Mouse (Mus musculus): ENCODE measurements at regions not wholly inside any gene's neighbourhood (a gene's known extent, or its start where the extent isn't known, plus 50 kb on each side); places are given as distances from the start of the nearest gene placed in this dataset.

DNA sequence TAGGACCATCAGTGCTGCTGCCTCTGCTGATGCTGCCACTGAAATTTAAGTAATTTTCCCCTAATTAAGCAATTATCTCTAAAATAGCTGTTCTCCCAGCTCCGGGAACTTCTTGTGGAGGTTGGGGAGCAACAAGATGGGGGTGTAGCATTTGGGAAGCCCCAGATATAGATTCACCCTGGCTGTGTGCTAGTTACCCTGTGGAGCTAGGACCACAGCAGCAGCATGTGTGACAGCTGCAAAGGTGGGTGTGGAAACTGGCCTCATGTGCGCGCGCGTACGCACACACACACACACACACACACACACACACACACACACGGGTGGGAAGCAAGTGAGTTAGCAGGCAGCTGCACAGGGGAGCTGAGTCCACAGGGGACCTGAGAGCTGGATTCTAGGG is 126.2 kb upstream of the Sdk2 start:
- no peak overlapping the region for H3K4me3 ChIP-seq
- H3K4me2 ChIP-seq (replicated peaks): no peak overlapping the region
- H3K27ac ChIP-seq (replicated peaks): no peak overlapping the region
- peaks cover 12% of the 10 kb centered on the region for H3K4me1 ChIP-seq
- H3K27me3 ChIP-seq: peaks cover 12% of the 10 kb centered on the region; the same call in 1 of the 2 replicates
- no peak overlapping the region for H3K9ac ChIP-seq (replicated peaks)
- 93% methylated on average over 7 of the region's 7 CpGs for WGBS
- no peaks in the 10 kb centered on the region for H3K36me3 ChIP-seq
- no peaks in the 10 kb centered on the region for H3K9me3 ChIP-seq
- no peak for ATAC-seq (ENCODE audit: low FRiP score, low read depth)

DNA sequence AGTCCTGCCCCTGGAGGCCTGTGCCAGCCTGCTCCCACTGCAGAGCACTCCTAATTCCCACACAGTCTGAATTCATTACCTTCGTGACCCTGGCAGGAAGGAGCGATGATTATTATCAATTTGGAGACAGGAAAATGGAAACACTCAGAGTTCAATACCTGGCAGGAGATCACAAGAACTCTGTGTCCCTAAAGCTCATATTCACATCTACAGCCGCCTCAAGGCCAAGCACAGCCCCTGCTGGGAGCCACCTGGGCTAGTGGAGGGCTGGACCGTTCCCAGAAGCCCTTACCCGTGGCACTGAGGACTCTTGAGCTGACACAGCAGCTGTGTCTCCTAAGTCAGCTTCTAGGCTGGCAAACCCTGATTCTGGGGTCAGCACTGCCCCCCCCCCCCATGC is 124.8 kb upstream of the Sdk2 start:
- H3K9me3 ChIP-seq: no peaks in the 10 kb centered on the region
- H3K27me3 ChIP-seq: peaks cover 4% of the 10 kb centered on the region; the same call in 1 of the 2 replicates
- H3K9ac ChIP-seq (replicated peaks): no peak overlapping the region
- no peak for ATAC-seq (ENCODE audit: low FRiP score, low read depth)
- no peak overlapping the region for H3K27ac ChIP-seq (replicated peaks)
- WGBS: 71% methylated on average over 5 of the region's 5 CpGs
- no peak overlapping the region for H3K4me2 ChIP-seq (replicated peaks)
- no peak overlapping the region for H3K4me3 ChIP-seq
- no peaks in the 10 kb centered on the region for H3K36me3 ChIP-seq
- peaks cover 12% of the 10 kb centered on the region; the same call in 1 of the 2 replicates for H3K4me1 ChIP-seq

DNA sequence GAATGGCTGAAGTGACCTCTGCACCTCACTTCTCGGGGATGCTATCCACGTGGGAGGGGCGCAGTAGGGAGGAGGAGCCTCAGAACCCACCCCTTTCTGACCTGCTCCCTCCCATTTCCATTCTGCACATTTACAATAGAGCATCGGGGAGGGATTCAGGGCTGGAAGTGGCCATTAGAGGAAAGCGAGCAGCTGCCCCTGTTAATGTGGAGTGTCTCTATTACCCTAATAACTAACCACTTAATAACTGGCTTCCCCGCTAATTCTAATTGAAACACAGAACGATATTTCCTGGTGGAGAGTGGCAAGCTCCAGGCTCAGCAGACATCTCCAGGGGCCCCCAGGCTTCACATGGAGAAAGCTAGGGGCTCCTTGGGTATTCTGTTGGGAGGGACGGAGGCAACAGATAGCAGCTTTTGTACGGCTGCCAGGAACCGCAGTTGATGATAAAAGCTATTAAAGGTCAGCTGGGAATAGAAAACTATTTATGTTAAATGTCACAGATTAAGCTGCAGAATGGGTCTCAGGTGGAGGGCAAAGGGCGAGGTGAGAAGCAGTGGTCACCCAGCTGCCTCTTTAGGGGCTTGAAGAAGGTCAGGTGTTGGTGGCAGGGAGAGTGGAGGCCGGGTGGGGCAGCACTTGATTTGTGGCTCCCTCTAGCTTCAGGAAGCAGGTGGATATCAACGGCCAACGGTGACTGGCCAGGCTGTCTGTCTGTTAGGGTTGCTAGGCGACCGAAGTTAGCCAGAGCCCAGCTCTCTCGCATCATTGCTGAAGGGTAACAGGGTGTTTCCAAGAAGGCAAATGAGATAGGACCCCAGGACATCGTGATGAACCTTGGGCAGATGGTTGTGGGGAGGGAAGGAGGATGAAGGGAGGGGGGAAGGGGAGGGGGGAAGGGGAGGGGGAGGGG is 118.4 kb upstream of the Sdk2 start:
- peak; percentile 52; the same call in 1 of the 2 replicates for ATAC-seq (ENCODE audit: low FRiP score, low read depth)
- no peaks in the 10 kb centered on the region for H3K36me3 ChIP-seq
- H3K27ac ChIP-seq (replicated peaks): no peak overlapping the region
- no peak overlapping the region for H3K9ac ChIP-seq (replicated peaks)
- H3K4me3 ChIP-seq: no peak overlapping the region
- WGBS: 42% methylated on average over 17 of the region's 18 CpGs
- H3K27me3 ChIP-seq: peaks cover 12% of the 10 kb centered on the region
- no peak overlapping the region for H3K4me2 ChIP-seq (replicated peaks)
- H3K4me1 ChIP-seq: peaks cover 18% of the 10 kb centered on the region
- no peaks in the 10 kb centered on the region for H3K9me3 ChIP-seq

- Histone ChIP-seq H3K4me3 (no peak overlapping the region), H3K9me3 (no peaks in the 10 kb centered on the region), H3K27ac (replicated peaks) (no peak overlapping the region), H3K27me3 (peaks cover 12% of the 10 kb centered on the region), H3K9ac (replicated peaks) (no peak overlapping the region), H3K4me1 (peaks cover 18% of the 10 kb centered on the region), H3K36me3 (no peaks in the 10 kb centered on the region), H3K4me2 (replicated peaks) (no peak overlapping the region)
- 79% methylated on average over 5 of the region's 5 CpGs for WGBS
- ATAC-seq (ENCODE audit: low FRiP score, low read depth): no peak
Measured at GRCm38 (mm10) chr11:114184431-114184830, 117.6 kb upstream of the Sdk2 start.

GRCm38 (mm10) chr11:114183231-114183630 is 116.4 kb upstream of the Sdk2 start:
- no peaks in the 10 kb centered on the region for H3K36me3 ChIP-seq
- H3K4me2 ChIP-seq (replicated peaks): no peak overlapping the region
- no peak for ATAC-seq (ENCODE audit: low FRiP score, low read depth)
- H3K4me3 ChIP-seq: no peak overlapping the region
- WGBS: 81% methylated on average over 10 of the region's 10 CpGs
- H3K27me3 ChIP-seq: peaks cover 15% of the 10 kb centered on the region
- H3K4me1 ChIP-seq: peaks cover 29% of the 10 kb centered on the region
- no peak overlapping the region for H3K27ac ChIP-seq (replicated peaks)
- no peak overlapping the region for H3K9ac ChIP-seq (replicated peaks)
- no peaks in the 10 kb centered on the region for H3K9me3 ChIP-seq

DNA sequence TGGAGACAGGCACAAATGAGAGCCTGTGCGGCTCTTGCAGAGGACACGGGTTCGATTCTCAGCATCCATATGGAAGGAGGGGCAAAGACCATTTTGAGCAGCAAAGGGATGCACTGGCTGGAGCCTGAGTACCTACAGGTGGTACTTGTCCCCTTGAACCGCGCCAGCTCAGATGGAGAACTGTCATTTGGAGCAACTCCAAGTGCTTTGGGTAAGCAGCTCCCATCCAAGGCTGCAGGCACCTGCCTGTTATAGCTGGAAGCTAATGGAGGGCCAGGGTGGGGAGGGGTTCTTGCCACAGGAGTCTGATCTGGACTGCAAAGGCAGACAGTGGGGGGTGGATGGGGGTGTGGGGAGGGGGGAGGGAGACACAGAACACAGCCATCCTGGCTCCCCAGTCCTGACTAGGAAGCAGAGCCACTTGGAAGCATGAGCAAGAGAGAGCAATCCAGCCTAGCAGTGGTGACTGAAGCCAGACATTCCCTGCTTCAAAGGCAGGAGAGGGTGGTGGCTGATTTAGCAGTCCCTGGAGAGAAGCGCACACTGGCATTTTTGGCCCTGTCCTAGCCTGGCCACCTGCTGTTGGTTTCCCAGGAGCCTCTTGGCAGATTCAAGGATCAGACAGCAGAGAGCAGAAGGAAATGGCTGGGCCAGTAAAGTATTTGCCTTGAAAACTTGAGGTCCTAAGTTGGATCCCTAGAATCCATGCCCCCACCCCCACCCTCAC is 112.1 kb upstream of the Sdk2 start:
- peaks cover 10% of the 10 kb centered on the region for H3K27me3 ChIP-seq
- H3K9ac ChIP-seq (replicated peaks): no peak overlapping the region
- whole genome bisulfite sequencing: 65% methylated on average over 6 of the region's 6 CpGs
- H3K4me3 ChIP-seq: no peak overlapping the region
- no peaks in the 10 kb centered on the region for H3K9me3 ChIP-seq
- H3K4me2 ChIP-seq (replicated peaks): no peak overlapping the region
- H3K4me1 ChIP-seq: peaks cover 46% of the 10 kb centered on the region
- no peak for ATAC-seq (ENCODE audit: low FRiP score, low read depth)
- H3K27ac ChIP-seq (replicated peaks): no peak overlapping the region
- H3K36me3 ChIP-seq: no peaks in the 10 kb centered on the region

DNA sequence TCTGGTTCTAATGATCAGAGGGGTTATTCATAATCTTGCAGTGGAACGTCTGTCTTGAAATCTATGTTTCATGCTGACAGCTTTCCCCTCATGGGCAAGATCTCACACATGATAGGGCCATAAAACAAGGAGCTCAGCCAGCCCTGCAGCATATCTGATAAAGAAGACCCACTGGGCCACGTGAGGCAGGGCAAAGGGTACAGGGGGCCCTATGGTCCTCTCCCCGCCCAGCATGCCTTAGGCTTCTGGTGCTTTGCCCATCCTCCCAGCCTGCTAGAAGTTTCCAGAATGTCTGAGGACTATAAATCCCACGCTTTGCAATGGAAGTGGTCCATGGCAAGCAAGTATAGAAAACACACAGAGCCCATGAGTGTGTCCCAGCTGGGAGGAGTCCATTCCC is 110.9 kb upstream of the Sdk2 start:
- Histone ChIP-seq H3K9ac (replicated peaks) (no peak overlapping the region), H3K4me1 (peaks cover 43% of the 10 kb centered on the region), H3K27ac (replicated peaks) (no peak overlapping the region), H3K4me3 (no peak overlapping the region), H3K9me3 (no peaks in the 10 kb centered on the region), H3K36me3 (no peaks in the 10 kb centered on the region), H3K4me2 (replicated peaks) (no peak overlapping the region), H3K27me3 (peaks cover 9% of the 10 kb centered on the region; the same call in 1 of the 2 replicates)
- WGBS: 57% methylated on average over 4 of the region's 4 CpGs
- no peak for ATAC-seq (ENCODE audit: low FRiP score, low read depth)

DNA sequence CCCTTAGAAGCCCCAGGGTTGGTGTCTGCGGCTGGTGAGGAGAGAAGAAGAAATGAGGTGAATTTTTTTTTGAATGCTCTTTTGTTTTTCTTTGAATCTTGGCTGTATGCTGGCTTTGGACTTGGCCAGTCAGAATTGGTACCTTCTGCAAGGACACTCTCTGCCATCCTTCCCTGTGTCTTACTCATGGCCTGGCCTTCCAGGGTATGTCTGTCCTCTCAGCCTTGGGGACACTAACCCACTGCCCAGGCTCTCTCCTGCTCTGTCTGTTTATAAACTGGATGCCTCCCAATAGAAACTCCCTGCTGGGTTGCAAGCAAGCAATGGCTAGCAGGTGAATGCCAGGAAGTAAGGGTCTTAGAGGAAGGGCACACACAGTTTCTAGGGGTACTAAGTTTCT is 110.4 kb upstream of the Sdk2 start:
- no peak overlapping the region for H3K4me2 ChIP-seq (replicated peaks)
- ATAC-seq (ENCODE audit: low FRiP score, low read depth): no peak
- 71% methylated on average over 1 of the region's 1 CpGs for WGBS
- H3K4me3 ChIP-seq: no peak overlapping the region
- H3K9me3 ChIP-seq: no peaks in the 10 kb centered on the region
- H3K36me3 ChIP-seq: no peaks in the 10 kb centered on the region
- H3K27me3 ChIP-seq: peaks cover 12% of the 10 kb centered on the region
- peaks cover 43% of the 10 kb centered on the region for H3K4me1 ChIP-seq
- no peak overlapping the region for H3K27ac ChIP-seq (replicated peaks)
- H3K9ac ChIP-seq (replicated peaks): no peak overlapping the region

DNA sequence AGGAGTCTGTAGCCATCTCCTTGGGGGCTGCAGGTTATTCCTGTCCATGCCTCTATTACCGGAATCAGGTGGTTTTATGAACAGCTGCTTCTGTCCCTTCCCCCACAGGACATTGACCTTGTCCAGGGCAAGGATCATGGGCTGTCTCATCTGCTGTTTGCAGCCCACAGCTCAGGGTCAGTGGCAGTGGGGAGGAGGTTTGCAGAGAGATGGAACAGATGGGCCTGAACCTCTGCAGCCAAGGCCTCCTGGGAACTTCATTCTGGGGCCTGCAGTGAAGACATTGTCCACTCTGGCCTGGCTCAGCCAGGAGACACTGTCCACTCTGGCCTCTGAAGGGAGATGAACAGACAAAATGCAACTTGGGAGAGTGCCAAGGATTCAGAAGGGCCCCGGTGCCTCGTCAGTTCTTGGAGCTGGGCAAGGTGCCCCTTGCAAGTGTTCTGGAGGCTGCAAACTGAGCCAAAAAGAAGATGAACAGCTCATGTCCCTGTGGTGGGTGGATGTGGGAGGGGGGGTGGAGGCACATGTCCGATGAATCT is 109.9 kb upstream of the Sdk2 start:
- H3K27ac ChIP-seq (replicated peaks): no peak overlapping the region
- no peaks in the 10 kb centered on the region for H3K36me3 ChIP-seq
- no peak overlapping the region for H3K9ac ChIP-seq (replicated peaks)
- no peak overlapping the region for H3K4me3 ChIP-seq
- no peak overlapping the region for H3K4me2 ChIP-seq (replicated peaks)
- no peaks in the 10 kb centered on the region for H3K9me3 ChIP-seq
- H3K27me3 ChIP-seq: peaks cover 14% of the 10 kb centered on the region
- no peak for ATAC-seq (ENCODE audit: low FRiP score, low read depth)
- 75% methylated on average over 4 of the region's 4 CpGs for whole genome bisulfite sequencing
- peaks cover 43% of the 10 kb centered on the region for H3K4me1 ChIP-seq

- H3K4me1 ChIP-seq: peaks cover 45% of the 10 kb centered on the region
- H3K9ac ChIP-seq (replicated peaks): no peak overlapping the region
- H3K4me2 ChIP-seq (replicated peaks): no peak overlapping the region
- H3K9me3 ChIP-seq: no peaks in the 10 kb centered on the region
- peaks cover 14% of the 10 kb centered on the region for H3K27me3 ChIP-seq
- no peaks in the 10 kb centered on the region for H3K36me3 ChIP-seq
- WGBS: 37% methylated on average over 23 of the region's 23 CpGs
- peak; percentile 47; the same call in 1 of the 2 replicates for ATAC-seq (ENCODE audit: low FRiP score, low read depth)
- H3K27ac ChIP-seq (replicated peaks): no peak overlapping the region
- H3K4me3 ChIP-seq: no peak overlapping the region
Measured at GRCm38 (mm10) chr11:114175437-114176131, 108.7 kb upstream of the Sdk2 start.

- H3K4me2 ChIP-seq (replicated peaks): no peak overlapping the region
- no peaks in the 10 kb centered on the region for H3K36me3 ChIP-seq
- WGBS: 86% methylated on average over 4 of the region's 4 CpGs
- no peak for ATAC-seq (ENCODE audit: low FRiP score, low read depth)
- H3K4me1 ChIP-seq: peaks cover 45% of the 10 kb centered on the region
- no peak overlapping the region for H3K27ac ChIP-seq (replicated peaks)
- H3K27me3 ChIP-seq: peaks cover 14% of the 10 kb centered on the region
- H3K9me3 ChIP-seq: no peaks in the 10 kb centered on the region
- H3K9ac ChIP-seq (replicated peaks): no peak overlapping the region
- H3K4me3 ChIP-seq: no peak overlapping the region
Measured at GRCm38 (mm10) chr11:114174871-114175270, 108.0 kb upstream of the Sdk2 start.
